Mouse (Mus musculus): ENCODE results near the gene Mutyh. TPM values are rescaled to one million over a fixed set of nuclear protein-coding genes. Genes with fewer than 3 reads are reported as not detected.

The Mutyh gene
- polyA plus RNA-seq, 1 experiment from 2014 or later, result 19.4 TPM

DNA sequence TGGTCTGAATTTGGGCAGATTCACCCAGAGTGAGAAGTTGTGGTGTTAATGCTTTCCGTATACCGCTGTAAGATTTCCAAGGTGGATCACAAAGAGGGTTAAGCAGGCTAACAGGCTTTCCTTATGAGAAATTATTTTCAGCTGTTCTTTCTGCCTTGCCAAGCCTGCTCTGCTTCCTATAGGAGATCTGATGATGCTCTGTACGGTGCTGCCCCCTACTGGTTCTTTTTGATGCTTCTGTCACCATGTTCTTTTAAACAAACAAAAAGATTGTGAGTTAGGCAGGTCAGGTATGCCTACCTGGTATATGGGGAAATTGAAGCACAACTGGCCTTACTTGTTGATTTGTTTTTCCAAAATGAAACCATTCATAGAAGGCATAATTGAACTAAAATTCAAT lies 18.6 kb upstream of the Mutyh start:
- peaks cover 5% of the 10 kb centered on the region for H3K4me1 ChIP-seq
- no peaks in the 10 kb centered on the region for H3K9me3 ChIP-seq
- WGBS, result 3% methylated on average over 3 of the region's 3 CpGs
- H3K9ac ChIP-seq, result no peak overlapping the region
- peak overlapping the region; percentile 17; the same call in 1 of the 2 replicates for H3K4me2 ChIP-seq (replicated peaks)
- peak overlapping the region; percentile 29; the same call in 1 of the 2 replicates for H3K27ac ChIP-seq
- no peaks in the 10 kb centered on the region for H3K27me3 ChIP-seq
- ATAC-seq (ENCODE audit: low FRiP score, low read depth), result peak; percentile 80
- H3K4me3 ChIP-seq, result no peak overlapping the region
- H3K36me3 ChIP-seq, result no peaks in the 10 kb centered on the region; the same call in 1 of the 2 replicates

- no peaks in the 10 kb centered on the region for H3K27me3 ChIP-seq
- no peak overlapping the region for H3K4me3 ChIP-seq
- no peak overlapping the region for H3K9ac ChIP-seq
- no peak overlapping the region for H3K27ac ChIP-seq
- H3K4me2 ChIP-seq (replicated peaks), result no peak overlapping the region
- peaks cover 12% of the 10 kb centered on the region for H3K4me1 ChIP-seq
- ATAC-seq (ENCODE audit: low FRiP score, low read depth), result no peak
- H3K9me3 ChIP-seq, result no peaks in the 10 kb centered on the region
- WGBS, result 87% methylated on average over 8 of the region's 8 CpGs
- no peaks in the 10 kb centered on the region; the same call in 1 of the 2 replicates for H3K36me3 ChIP-seq
These were observed 15.1 kb upstream of the Mutyh start for GRCm38 (mm10) chr4:116792453-116792852.

GRCm38 (mm10) chr4:116794273-116794672 lies 13.2 kb upstream of the Mutyh start:
- H3K4me1 ChIP-seq, result peaks cover 7% of the 10 kb centered on the region; the same call in 1 of the 2 replicates
- no peaks in the 10 kb centered on the region; the same call in 1 of the 2 replicates for H3K36me3 ChIP-seq
- H3K9me3 ChIP-seq, result no peaks in the 10 kb centered on the region
- no peak overlapping the region for H3K4me3 ChIP-seq
- no peak overlapping the region for H3K4me2 ChIP-seq (replicated peaks)
- 73% methylated on average over 2 of the region's 2 CpGs for WGBS
- ATAC-seq (ENCODE audit: low FRiP score, low read depth), result no peak
- no peak overlapping the region for H3K27ac ChIP-seq
- H3K27me3 ChIP-seq, result no peaks in the 10 kb centered on the region
- no peak overlapping the region for H3K9ac ChIP-seq

DNA sequence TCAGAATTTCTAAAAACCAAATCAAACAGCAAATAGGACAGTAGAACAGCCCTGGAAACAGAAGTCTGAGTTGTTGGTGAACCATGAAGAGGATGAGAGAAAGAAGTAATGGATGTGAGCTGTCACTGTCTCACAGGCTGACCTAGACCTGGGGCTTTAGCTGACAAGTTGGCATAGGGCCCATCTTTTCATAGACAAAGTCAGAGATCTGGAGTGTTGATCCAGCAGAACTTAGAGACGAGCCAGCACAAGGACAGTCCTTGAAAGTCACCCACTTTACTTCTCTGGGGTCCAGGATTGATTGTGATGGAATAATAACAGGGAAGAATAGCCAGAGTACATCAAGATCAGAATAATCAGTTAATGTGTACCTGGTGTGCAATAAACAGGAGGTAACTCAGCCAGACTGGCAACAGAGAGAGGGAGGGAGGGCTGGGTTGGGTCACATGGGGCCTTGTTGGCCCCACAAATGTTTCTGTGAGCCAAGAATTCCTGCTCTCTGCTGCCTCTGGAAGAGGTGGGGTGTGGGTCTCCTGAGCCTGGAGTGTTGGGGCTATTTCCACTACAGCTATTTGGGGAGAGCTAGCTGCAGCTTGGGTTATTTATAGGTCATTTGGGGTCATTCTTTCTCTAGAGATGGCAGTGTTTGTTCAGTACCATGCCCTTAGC lies 10.9 kb upstream of the Mutyh start:
- no peak overlapping the region for H3K27ac ChIP-seq
- H3K4me2 ChIP-seq (replicated peaks), result no peak overlapping the region
- ATAC-seq (ENCODE audit: low FRiP score, low read depth), result peak; percentile 75; the same call in 1 of the 2 replicates

DNA sequence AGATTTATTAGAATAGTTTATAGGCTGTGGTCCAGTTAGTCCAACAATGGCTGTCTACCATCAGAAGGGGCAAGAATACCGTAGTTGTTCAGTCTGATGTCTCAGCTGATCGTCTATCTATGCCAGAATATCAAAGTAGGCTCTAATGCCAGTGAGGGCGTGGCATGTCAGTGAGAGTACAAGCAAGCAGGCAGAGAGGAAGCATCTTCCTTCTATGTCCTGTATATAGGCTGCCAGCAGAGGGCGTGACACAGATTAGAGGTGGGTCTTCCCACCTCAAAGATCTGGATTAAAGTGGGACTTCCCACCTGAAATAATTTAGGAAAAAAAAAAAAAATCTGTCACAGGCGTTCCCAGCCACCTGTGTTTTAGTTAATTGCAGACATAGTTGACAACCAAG lies 7.6 kb upstream of the Mutyh start:
- no peak for ATAC-seq (ENCODE audit: low FRiP score, low read depth)
- H3K4me1 ChIP-seq, result peaks cover 7% of the 10 kb centered on the region; the same call in 1 of the 2 replicates
- WGBS, result 43% methylated on average over 5 of the region's 5 CpGs
- no peaks in the 10 kb centered on the region for H3K9me3 ChIP-seq
- H3K27me3 ChIP-seq, result no peaks in the 10 kb centered on the region
- H3K4me2 ChIP-seq (replicated peaks), result no peak overlapping the region
- H3K4me3 ChIP-seq, result no peak overlapping the region
- peaks cover 39% of the 10 kb centered on the region for H3K36me3 ChIP-seq
- no peak overlapping the region for H3K9ac ChIP-seq
- H3K27ac ChIP-seq, result no peak overlapping the region

More for the DNA sequence above, 10.9 kb upstream of the Mutyh start:
- Histone ChIP-seq H3K36me3 (peaks cover 7% of the 10 kb centered on the region), H3K4me3 (no peak overlapping the region), H3K9ac (peak overlapping the region; percentile 9; the same call in 1 of the 2 replicates), H3K9me3 (no peaks in the 10 kb centered on the region), H3K27me3 (no peaks in the 10 kb centered on the region), H3K4me1 (peaks cover 7% of the 10 kb centered on the region; the same call in 1 of the 2 replicates)
- 67% methylated on average over 1 of the region's 1 CpGs for WGBS

DNA sequence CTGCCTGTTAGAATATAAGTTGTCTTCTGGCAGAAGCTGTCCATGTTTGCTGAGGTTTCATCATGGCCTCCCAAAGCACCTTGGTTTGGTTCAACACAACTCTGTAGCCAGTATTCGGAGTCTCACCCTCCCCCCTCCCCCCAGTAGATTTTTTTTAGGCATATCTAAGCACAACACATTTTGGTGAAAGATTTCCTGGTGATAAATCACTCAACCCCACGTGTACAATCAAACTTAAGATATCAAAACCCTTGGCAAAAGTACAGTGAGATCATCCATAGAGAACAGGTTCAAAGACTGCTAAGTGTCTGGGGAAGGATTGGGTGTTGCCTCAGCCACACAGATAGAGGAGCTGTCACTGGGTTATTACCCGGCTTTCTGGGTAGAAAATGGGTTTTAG lies 3.5 kb downstream of the Mutyh start:
- WGBS, result 85% methylated on average over 3 of the region's 3 CpGs
- Histone ChIP-seq H3K27me3 (no peaks in the 10 kb centered on the region), H3K4me1 (peaks cover 9% of the 10 kb centered on the region), H3K36me3 (peaks cover 5% of the 10 kb centered on the region; the same call in 1 of the 2 replicates), H3K27ac (no peak overlapping the region), H3K4me2 (replicated peaks) (no peak overlapping the region), H3K9me3 (no peaks in the 10 kb centered on the region), H3K9ac (no peak overlapping the region), H3K4me3 (no peak overlapping the region)
- no peak for ATAC-seq (ENCODE audit: low FRiP score, low read depth)

GRCm38 (mm10) chr4:116815276-116815675 lies 7.8 kb downstream of the Mutyh start:
- Histone ChIP-seq H3K36me3 (peaks cover 26% of the 10 kb centered on the region), H3K4me1 (no peaks in the 10 kb centered on the region), H3K27me3 (peaks cover 8% of the 10 kb centered on the region), H3K4me2 (replicated peaks) (no peak overlapping the region), H3K9ac (no peak overlapping the region), H3K9me3 (no peaks in the 10 kb centered on the region), H3K4me3 (no peak overlapping the region), H3K27ac (no peak overlapping the region)
- 83% methylated on average over 5 of the region's 5 CpGs for WGBS
- ATAC-seq (ENCODE audit: low FRiP score, low read depth), result no peak

DNA sequence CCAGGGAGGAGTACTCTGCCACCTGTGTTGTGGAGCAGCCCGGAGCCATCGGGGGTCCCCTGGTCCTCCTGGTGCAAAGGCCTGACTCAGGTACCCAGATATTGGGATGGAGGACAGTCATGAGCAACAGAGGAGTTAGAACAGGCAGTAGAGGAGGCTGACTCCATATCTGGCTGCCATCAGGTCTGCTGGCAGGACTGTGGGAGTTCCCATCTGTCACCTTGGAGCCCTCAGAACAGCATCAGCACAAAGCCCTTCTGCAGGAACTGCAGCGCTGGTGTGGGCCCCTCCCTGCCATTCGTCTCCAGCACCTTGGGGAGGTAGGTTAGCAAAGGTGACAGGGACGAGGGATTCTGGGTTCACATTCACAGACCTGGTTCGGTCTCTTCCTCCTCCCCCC lies 10.0 kb downstream of the Mutyh start:
- no peak overlapping the region; the same call in 1 of the 2 replicates for H3K9ac ChIP-seq
- no peak for ATAC-seq (ENCODE audit: low FRiP score, low read depth)
- peaks cover 26% of the 10 kb centered on the region for H3K36me3 ChIP-seq
- no peaks in the 10 kb centered on the region for H3K9me3 ChIP-seq
- H3K4me1 ChIP-seq, result peaks cover 8% of the 10 kb centered on the region; the same call in 1 of the 2 replicates
- WGBS, result 85% methylated on average over 6 of the region's 6 CpGs
- H3K4me3 ChIP-seq, result no peak overlapping the region
- no peak overlapping the region for H3K27ac ChIP-seq
- no peak overlapping the region for H3K4me2 ChIP-seq (replicated peaks)
- peaks cover 20% of the 10 kb centered on the region for H3K27me3 ChIP-seq

DNA sequence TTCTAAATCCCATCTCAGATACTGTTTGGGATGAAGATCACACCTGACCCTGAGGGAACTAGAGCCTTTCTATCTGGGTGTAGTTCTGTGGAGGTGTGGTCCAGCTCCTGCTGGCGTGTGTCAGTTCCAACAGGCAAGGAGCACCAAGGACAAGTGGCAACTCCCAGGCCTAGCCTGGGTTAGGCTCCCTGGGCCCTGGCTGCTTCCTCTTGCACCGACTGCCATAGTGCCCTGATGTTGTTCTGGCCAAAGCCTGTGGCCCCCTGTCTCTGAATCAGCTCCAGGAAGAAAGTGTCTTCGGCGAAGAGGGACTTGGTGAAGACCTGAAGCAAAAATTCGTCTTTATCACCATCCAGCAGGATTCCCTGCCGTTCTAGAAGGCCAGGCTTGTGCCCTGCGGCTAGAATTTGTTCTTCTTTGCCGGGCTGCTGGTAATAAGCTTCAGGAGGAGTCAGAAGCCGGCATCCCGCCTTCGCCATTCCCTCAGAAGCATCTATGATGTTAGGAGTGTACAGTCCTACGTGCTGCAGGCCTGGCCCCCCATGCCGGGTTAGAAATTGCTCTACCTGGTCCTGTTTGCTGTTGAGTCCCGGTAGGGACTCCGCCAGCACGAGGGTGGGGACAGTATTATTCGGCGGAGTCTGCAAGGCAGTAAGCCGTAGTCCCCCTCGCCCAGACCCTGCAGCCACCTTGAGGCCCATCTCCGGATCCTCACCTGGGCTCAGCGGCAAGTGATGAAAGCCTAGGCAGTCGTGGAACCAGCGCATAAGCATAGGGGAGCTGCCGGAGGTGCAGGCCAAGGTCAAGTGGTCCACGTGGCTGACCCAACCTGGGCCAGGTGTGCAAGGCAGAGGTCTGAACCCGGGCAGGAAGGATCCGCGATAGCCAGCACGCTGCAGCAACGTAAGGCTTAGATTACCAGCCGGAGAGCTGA lies 12.7 kb downstream of the Mutyh start:
- no peak; the same call in 1 of the 2 replicates for ATAC-seq (ENCODE audit: low FRiP score, low read depth)
- H3K9ac ChIP-seq, result peak overlapping the region; percentile 65
- H3K4me3 ChIP-seq, result peak overlapping the region; percentile 55
- H3K27ac ChIP-seq, result no peak overlapping the region
- H3K27me3 ChIP-seq, result peaks cover 20% of the 10 kb centered on the region
- no peaks in the 10 kb centered on the region for H3K9me3 ChIP-seq
- H3K4me2 ChIP-seq (replicated peaks), result peak overlapping the region; percentile 96
- H3K4me1 ChIP-seq, result peaks cover 17% of the 10 kb centered on the region
- peaks cover 23% of the 10 kb centered on the region for H3K36me3 ChIP-seq
- WGBS, result 20% methylated on average over 32 of the region's 32 CpGs

- H3K27me3 ChIP-seq, result peaks cover 20% of the 10 kb centered on the region
- H3K4me1 ChIP-seq, result peaks cover 21% of the 10 kb centered on the region
- H3K4me2 ChIP-seq (replicated peaks), result peak overlapping the region; percentile 96
- peak overlapping the region; percentile 55 for H3K4me3 ChIP-seq
- peaks cover 23% of the 10 kb centered on the region for H3K36me3 ChIP-seq
- no peaks in the 10 kb centered on the region for H3K9me3 ChIP-seq
- no peak overlapping the region for H3K27ac ChIP-seq
- peak overlapping the region; percentile 65 for H3K9ac ChIP-seq
- WGBS, result under 1% methylated on average over 51 of the region's 51 CpGs
- peak; percentile 78 for ATAC-seq (ENCODE audit: low FRiP score, low read depth)
These were observed 13.6 kb downstream of the Mutyh start for GRCm38 (mm10) chr4:116820902-116821693.

DNA sequence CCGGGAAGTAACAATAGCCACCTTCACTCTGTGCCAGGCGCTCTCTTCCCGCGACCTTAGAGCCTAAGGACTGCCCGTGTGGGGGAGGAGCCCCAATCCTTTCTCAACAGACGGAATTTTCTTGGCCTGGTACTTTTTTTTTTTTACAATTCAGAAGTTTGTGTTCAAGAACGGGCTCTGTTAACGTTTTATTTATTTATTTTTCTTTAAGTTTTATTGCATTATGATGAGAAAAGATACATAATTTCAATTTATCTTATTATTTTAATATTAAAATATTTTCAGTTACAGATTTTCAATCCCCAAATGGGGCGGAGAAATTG lies 14.1 kb downstream of the Mutyh start, which contains the start of gene Hpdl:
Gene Hpdl, minus strand, starts transcription at position 14 of the 323 bp plus-strand sequence.
- no peak for ATAC-seq (ENCODE audit: low FRiP score, low read depth)
- 11% methylated on average over 9 of the region's 9 CpGs for WGBS

More for the DNA sequence above, 14.1 kb downstream of the Mutyh start, which contains the start of gene Hpdl:
- H3K27ac ChIP-seq, result no peak within 1 kb of the TSS
- peak within 1 kb of the TSS; percentile 96 for H3K4me2 ChIP-seq (replicated peaks)
- H3K9ac ChIP-seq, result peak within 1 kb of the TSS; percentile 65
- peaks cover 20% of the 10 kb centered on the region for H3K27me3 ChIP-seq
- peaks cover 19% of the 10 kb centered on the region for H3K36me3 ChIP-seq
- peak within 1 kb of the TSS; percentile 55 for H3K4me3 ChIP-seq
- peaks cover 21% of the 10 kb centered on the region for H3K4me1 ChIP-seq
- no peaks in the 10 kb centered on the region for H3K9me3 ChIP-seq

All from limb, embryonic 13.5 days (tissue).